Mouse (Mus musculus): ENCODE results near the gene Purb.

- TF ChIP-seq CTCF (IDR thresholded peaks at IDR 0.05; ENCODE audit: extremely low read depth, insufficient read depth, insufficient read length, insufficient replicate concordance) (no peak), POLR2A (IDR thresholded peaks at IDR 0.05; ENCODE audit: low read depth, low read length) (no peak)
These were observed 35.5 kb downstream of the Purb start for GRCm38 (mm10) chr11:6440171-6440570.
